Mouse (Mus musculus): Measurements from ENCODE around the gene Slc6a5. TPM values are rescaled to one million over a fixed set of nuclear protein-coding genes. Genes with fewer than 3 reads are reported as not detected.
A peak's percentile ranks its signal among the peaks of the same experiment; 100 is the strongest.

The Slc6a5 gene
- total RNA-seq (2015) (not detected in 2 replicates), total RNA-seq (2017) (not detected in 2 replicates)

GRCm38 (mm10) chr7:49909850-49910249, at the start of gene Slc6a5:
Gene Slc6a5, plus strand, starts transcription at chr7:49910146.
- ATAC-seq (replicated peaks; ENCODE audit: poor library complexity), result no peak

DNA sequence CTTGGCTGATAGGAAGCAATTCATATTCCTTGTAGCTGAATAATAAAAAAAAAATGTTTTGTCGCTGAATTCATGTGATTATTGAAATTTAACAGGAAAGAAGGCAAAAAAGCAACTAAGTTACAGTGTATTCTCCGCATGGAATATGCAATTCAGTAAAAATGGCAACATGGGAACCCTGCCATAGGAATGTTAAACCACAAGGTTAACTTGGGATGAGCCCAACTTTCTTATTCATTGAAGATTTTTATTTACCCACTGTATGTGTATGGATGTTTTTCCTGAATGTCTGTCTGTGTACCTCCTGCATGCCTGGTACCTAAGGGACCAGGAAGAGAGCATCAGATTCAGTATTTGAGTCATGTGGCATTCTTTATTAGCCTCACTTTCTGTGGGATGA, 48.8 kb upstream of the Slc6a5 start:
- ATAC-seq (replicated peaks; ENCODE audit: poor library complexity), result no peak

- peak; percentile 31; the same call in 1 of the 2 replicates for ATAC-seq (replicated peaks; ENCODE audit: poor library complexity)
Observed at GRCm38 (mm10) chr7:49863753-49864152, 46.2 kb upstream of the Slc6a5 start.

- no peak for ATAC-seq (replicated peaks; ENCODE audit: poor library complexity)
Observed at GRCm38 (mm10) chr7:49869656-49870055, 40.3 kb upstream of the Slc6a5 start.

GRCm38 (mm10) chr7:49870276-49870675, 39.7 kb upstream of the Slc6a5 start:
- ATAC-seq (replicated peaks; ENCODE audit: poor library complexity), result no peak

- ATAC-seq (replicated peaks; ENCODE audit: poor library complexity), result no peak
Observed at GRCm38 (mm10) chr7:49877307-49877706, 32.6 kb upstream of the Slc6a5 start.

DNA sequence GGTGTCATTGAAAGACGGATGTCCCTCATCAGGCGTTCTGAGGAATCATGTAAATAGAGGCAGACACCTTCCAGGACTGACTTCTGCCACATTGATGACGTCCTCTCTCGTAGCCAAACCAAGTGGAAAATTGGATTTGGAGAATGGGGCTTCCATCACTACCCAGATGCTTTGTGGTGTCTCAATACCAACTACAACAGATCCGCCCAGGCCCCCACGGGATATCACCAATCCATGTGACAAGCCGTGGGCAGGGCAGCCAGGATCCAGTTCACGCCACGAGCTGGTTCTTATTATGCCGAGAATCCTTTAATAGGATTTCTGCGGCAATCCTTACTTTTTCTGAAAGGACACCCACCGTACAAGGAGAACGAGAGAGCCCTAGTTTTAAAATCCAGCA, 30.9 kb upstream of the Slc6a5 start:
- ATAC-seq (replicated peaks; ENCODE audit: poor library complexity), result no peak

- no peak for ATAC-seq (replicated peaks; ENCODE audit: poor library complexity)
Observed at GRCm38 (mm10) chr7:49879998-49880707, 29.8 kb upstream of the Slc6a5 start.

GRCm38 (mm10) chr7:49882288-49882687, 27.7 kb upstream of the Slc6a5 start:
- peak; percentile 34; the same call in 1 of the 2 replicates for ATAC-seq (replicated peaks; ENCODE audit: poor library complexity)

GRCm38 (mm10) chr7:49882694-49883389, 27.1 kb upstream of the Slc6a5 start:
- ATAC-seq (replicated peaks; ENCODE audit: poor library complexity), result peak; percentile 44

DNA sequence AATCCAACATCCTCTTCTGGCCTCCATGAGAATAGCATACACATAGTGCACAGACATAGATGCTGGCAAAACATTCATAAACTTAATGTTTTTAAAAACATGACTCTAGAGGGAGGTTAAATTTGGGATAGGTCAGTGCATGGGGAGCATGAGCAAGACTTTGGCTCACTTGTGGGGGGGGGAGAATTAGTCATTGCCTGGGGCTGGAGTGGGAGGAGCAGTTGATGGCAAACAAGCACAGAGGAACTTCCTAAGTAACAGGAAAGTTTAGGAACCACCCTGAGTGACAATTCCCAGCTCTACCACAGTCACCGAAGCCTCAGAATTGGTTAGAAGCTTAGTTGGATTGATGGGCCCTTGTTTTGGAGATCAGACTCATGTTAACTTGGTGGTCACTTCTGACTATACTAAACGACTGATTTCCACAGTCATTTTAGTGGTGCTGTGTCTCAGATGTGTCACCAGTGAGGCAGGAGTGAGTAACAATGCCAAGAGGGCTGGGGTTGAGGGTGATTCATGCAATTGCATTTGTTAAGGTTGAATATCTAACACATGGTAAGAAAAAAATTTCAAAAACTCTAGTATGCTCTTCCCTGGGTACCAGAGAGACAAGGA, 22.1 kb upstream of the Slc6a5 start:
- no peak for ATAC-seq (replicated peaks; ENCODE audit: poor library complexity)

- ATAC-seq (replicated peaks; ENCODE audit: poor library complexity), result no peak
Observed at GRCm38 (mm10) chr7:49894786-49895185, 15.2 kb upstream of the Slc6a5 start.

DNA sequence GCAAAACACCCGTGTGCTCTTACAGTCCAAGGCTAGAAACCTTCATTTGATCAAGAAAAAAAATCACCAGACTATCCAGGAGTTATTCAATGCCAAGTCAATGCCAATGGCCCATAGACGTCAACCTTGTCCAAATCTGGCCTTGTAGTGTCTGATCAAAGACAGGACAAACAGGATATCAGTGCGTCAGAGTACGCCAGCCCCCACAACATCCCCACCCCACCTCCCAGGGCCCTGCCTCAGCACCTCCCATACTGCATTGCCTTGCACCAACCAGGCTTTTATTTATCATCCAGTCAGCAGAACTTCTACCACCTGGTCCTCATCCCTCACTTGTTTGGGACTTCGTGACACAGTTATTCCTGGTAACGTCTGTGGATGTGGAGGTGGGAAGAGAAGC, 14.7 kb upstream of the Slc6a5 start:
- ATAC-seq (replicated peaks; ENCODE audit: poor library complexity), result no peak

DNA sequence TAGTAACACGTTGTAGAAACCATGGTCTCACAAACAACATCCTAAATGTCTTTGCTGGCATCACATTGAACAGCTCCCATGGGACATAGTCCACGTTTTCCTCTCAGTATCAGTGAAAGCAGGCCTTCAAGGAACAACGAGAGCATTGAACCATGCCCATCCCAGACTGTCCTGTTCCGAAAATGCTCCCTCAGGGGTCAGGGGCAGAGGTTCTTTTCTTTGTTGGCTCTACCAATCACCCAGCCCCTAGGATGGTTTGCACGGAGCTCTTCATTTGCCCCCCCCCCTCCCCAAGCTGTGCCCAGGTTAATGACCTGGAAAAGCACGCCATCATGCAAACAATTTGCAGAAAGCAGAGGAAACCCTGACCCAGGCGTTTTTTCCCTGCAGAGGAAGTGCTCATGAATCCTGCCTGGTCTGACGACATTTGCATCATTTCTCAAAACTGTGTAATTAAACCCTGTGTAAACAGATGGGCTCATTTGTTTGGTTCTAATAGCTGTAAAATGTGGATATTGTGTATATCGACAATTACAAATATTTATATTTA, 7.9 kb upstream of the Slc6a5 start:
- ATAC-seq (replicated peaks; ENCODE audit: poor library complexity), result no peak

GRCm38 (mm10) chr7:49907191-49908171, 2.5 kb upstream of the Slc6a5 start:
- ATAC-seq (replicated peaks; ENCODE audit: poor library complexity), result no peak

- ATAC-seq (replicated peaks; ENCODE audit: poor library complexity), result no peak
Observed at GRCm38 (mm10) chr7:49908181-49908855, 1.6 kb upstream of the Slc6a5 start.

DNA sequence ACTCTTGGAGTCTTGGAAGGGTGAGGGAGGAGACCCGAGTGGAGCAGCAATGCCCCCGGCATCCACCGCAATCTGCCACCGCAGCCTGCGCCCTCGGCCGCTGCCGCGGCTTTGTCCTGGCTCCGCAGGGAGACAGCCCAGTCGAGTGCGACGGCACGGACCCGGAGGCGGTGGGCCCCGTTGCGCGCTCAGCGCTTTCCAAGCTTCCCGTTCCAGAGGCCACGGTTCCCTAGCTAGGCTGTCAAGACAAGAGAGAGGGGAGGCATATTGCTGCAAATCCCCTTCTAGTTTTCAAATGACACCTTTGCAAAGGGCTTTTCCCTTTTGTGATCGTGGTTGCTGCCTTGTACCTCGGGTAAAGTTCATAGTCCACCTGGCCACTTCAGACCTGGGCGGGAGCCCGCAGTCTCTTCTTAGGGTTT, 945 bp upstream of the Slc6a5 start:
- ATAC-seq (replicated peaks; ENCODE audit: poor library complexity), result no peak

- peak; percentile 63 for ATAC-seq (replicated peaks; ENCODE audit: poor library complexity)
Observed at GRCm38 (mm10) chr7:49910361-49910760, 415 bp downstream of the Slc6a5 start.

DNA sequence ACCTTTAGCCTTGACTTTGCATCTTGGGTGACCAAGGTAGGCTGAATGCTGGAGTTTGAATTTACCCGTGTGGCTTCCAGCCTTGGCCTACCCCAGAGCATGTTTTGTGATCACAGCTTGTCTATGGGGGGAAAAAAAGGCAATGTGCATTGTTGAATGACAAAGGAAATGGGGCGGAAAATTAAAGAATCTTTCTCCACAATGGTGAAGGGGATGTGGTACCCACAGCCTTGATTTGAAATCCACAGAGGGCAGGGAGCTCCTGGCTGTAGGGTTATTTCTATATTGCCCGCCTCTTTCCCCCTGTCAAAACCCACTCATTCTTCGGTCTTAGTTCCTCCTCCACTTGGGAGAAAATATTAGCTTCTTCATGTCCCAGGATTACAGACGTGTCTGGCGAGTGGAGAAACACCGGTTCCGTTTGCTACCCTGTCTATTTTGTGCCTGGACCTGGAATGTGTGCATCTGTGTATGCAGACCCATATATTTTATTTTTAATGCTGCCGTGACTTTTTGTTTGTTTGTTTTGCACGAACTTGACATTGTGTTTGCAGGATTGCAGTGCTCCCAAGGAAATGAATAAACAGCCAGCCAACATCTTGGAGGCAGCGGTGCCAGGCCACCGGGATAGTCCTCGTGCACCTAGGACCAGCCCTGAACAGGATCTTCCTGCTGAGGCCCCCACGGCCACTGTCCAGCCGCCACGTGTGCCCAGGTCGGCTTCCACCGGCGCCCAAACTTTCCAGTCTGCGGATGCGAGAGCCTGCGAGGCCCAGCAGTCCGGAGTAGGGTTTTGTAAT, 1.4 kb downstream of the Slc6a5 start:
- ATAC-seq (replicated peaks; ENCODE audit: poor library complexity), result no peak

Measured in megakaryocyte progenitor cell, adult 5-6 weeks (primary cell).